Mouse (Mus musculus) midbrain, embryonic 11.5 days (tissue): ENCODE measurements at regions not wholly inside any gene's neighbourhood (a gene's known extent, or its start where the extent isn't known, plus 50 kb on each side); places are given as distances from the start of the nearest gene placed in this dataset.
"Not testable (repeated sequence)": the region's sequence is repeated elsewhere in the genome, so short reads cannot be mapped to it uniquely, and the experiment has no call there.

Experiments
- ATAC-seq: fragments of 200-750 bp; cut with Nextera tagmentation; 2 replicates; pipeline ENCODE4 v1.8.0; 2017; ENCODE audit warnings: moderate TSS enrichment, moderate library complexity; ENCODE audit not compliant: low FRiP score
- DNase-seq: peaks from one replicate; pipeline ENCODE4 v3.0.0; 2015; ENCODE audit warnings: low spot score; ENCODE audit errors: missing footprints
- H3K27ac ChIP-seq: fragments of 300-500 bp; sonication (generic); 2 replicates; pipeline ENCODE4 v1.5.1; 2014; ENCODE audit warnings: low read depth, low read length
- H3K27me3 ChIP-seq: fragments of 300-500 bp; sonication (generic); 2 replicates; pipeline ENCODE4 v1.6.1; 2014; ENCODE audit warnings: mild to moderate bottlenecking, low read length, moderate library complexity, mixed read lengths; ENCODE audit not compliant: control insufficient read depth, insufficient read depth
- H3K36me3 ChIP-seq: fragments of 300-500 bp; sonication (generic); 2 replicates; pipeline ENCODE4 v1.6.1; 2014; ENCODE audit warnings: mild to moderate bottlenecking, low read length, moderate library complexity, mixed read lengths; ENCODE audit not compliant: control insufficient read depth, insufficient read depth
- H3K4me1 ChIP-seq: fragments of 300-500 bp; sonication (generic); 2 replicates; pipeline ENCODE4 v1.6.1; 2014; ENCODE audit warnings: low read length; ENCODE audit not compliant: control insufficient read depth, insufficient read depth
- H3K4me2 ChIP-seq: fragments of 300-500 bp; sonication (generic); 2 replicates; pipeline ENCODE4 v1.6.1; 2014; ENCODE audit warnings: mild to moderate bottlenecking, moderate library complexity
- H3K4me3 ChIP-seq: fragments of 300-500 bp; sonication (generic); 2 replicates; pipeline ENCODE4 v1.5.1; 2014; ENCODE audit warnings: low read depth, low read length
- H3K9ac ChIP-seq: fragments of 300-500 bp; sonication (generic); 2 replicates; pipeline ENCODE4 v1.6.1; 2014; ENCODE audit warnings: low read length
- H3K9me3 ChIP-seq: fragments of 300-500 bp; sonication (generic); 2 replicates; pipeline ENCODE4 v1.6.1; 2016; ENCODE audit warnings: low read length; ENCODE audit not compliant: control insufficient read depth
- WGBS: fragments of 180-500 bp; shearing (Covaris S2); extraction: QIAGEN DNeasy Blood & Tissue Kit; methylation state at CpG from one replicate; pipeline ENCODE4 v1.1.7; 2014; 5-methylcytosine and 5-hydroxymethylcytosine counted together

DNA sequence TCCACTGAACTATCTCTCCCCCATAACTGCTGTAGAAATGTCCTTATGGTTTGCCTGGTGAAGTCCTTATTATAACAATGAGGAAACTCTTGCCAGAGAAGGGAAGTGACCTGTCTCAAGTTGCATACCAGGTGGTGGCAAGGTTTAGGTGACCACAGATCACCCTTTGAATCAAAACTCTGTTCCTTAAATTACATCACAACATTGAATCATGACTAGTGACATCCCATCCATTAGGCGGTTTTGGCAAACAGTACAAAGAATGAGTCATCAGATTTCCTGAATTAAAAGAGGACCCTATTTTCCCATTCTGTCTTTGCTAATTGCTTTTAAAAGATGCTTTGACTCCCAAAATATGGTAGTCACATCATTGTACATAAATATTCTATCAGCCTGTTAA is 168.5 kb upstream of the Pgr start:
- no peaks in the 10 kb centered on the region for H3K9me3 ChIP-seq
- no peak overlapping the region for H3K9ac ChIP-seq
- H3K27me3 ChIP-seq, result no peaks in the 10 kb centered on the region
- 98% methylated on average over 1 of the region's 1 CpGs for WGBS
- H3K4me3 ChIP-seq, result no peak overlapping the region
- no peak overlapping the region for H3K27ac ChIP-seq
- no peaks in the 10 kb centered on the region for H3K4me1 ChIP-seq
- ATAC-seq, result no peak
- DNase-seq, result no peak
- no peak overlapping the region for H3K4me2 ChIP-seq
- H3K36me3 ChIP-seq, result no peaks in the 10 kb centered on the region

- Histone ChIP-seq H3K27me3 (no peaks in the 10 kb centered on the region), H3K9ac (no peak overlapping the region), H3K36me3 (no peaks in the 10 kb centered on the region), H3K4me3 (no peak overlapping the region), H3K9me3 (no peaks in the 10 kb centered on the region), H3K27ac (no peak overlapping the region), H3K4me1 (no peaks in the 10 kb centered on the region), H3K4me2 (no peak overlapping the region)
- ATAC-seq (peak; percentile 19; the same call in 1 of the 2 replicates), DNase-seq (no peak)
These were observed 166.1 kb upstream of the Pgr start for GRCm38 (mm10) chr9:8733485-8733884.

- no peak overlapping the region for H3K4me3 ChIP-seq
- H3K27me3 ChIP-seq, result no peaks in the 10 kb centered on the region
- no peak for DNase-seq
- WGBS, result 88% methylated on average over 1 of the region's 1 CpGs
- no peak for ATAC-seq
- no peaks in the 10 kb centered on the region for H3K9me3 ChIP-seq
- H3K4me2 ChIP-seq, result no peak overlapping the region
- H3K27ac ChIP-seq, result no peak overlapping the region
- no peaks in the 10 kb centered on the region for H3K36me3 ChIP-seq
- no peaks in the 10 kb centered on the region for H3K4me1 ChIP-seq
- no peak overlapping the region for H3K9ac ChIP-seq
These were observed 159.4 kb upstream of the Pgr start for GRCm38 (mm10) chr9:8740190-8740589.

DNA sequence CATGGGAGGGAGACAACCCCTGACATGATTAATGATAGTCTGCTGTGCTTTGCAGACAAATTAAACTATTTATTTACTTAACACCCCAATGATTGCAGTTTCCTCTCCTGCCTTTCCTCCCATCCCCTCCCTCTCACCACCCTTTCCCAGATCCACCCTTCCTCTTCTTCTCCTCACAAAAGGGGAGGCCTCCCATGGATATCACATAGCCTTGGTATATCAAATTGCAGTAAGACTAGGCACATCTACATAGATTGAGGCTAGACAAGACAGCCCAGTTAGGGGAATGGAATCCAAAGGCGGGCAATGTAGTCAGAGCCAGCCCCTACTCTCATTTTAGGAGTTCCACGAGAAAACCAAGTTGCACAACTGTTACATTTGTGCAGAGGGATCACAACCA is 149.8 kb upstream of the Pgr start:
- no peak overlapping the region for H3K4me3 ChIP-seq
- H3K9me3 ChIP-seq, result no peaks in the 10 kb centered on the region
- H3K4me2 ChIP-seq, result no peak overlapping the region
- H3K36me3 ChIP-seq, result no peaks in the 10 kb centered on the region
- H3K4me1 ChIP-seq, result no peaks in the 10 kb centered on the region
- H3K27me3 ChIP-seq, result no peaks in the 10 kb centered on the region
- no peak overlapping the region for H3K9ac ChIP-seq
- no peak for DNase-seq
- no peak for ATAC-seq
- WGBS, result 76% methylated on average over 2 of the region's 2 CpGs
- no peak overlapping the region for H3K27ac ChIP-seq

- H3K9me3 ChIP-seq, result no peaks in the 10 kb centered on the region
- no peaks in the 10 kb centered on the region for H3K36me3 ChIP-seq
- no peaks in the 10 kb centered on the region for H3K27me3 ChIP-seq
- H3K4me1 ChIP-seq, result no peaks in the 10 kb centered on the region
- no peak overlapping the region for H3K27ac ChIP-seq
- DNase-seq (no peak), ATAC-seq (no peak)
- no peak overlapping the region for H3K4me3 ChIP-seq
- 73% methylated on average over 1 of the region's 1 CpGs for WGBS
- no peak overlapping the region for H3K9ac ChIP-seq
- H3K4me2 ChIP-seq, result no peak overlapping the region
These were observed 138.8 kb upstream of the Pgr start for GRCm38 (mm10) chr9:8760876-8761275.

DNA sequence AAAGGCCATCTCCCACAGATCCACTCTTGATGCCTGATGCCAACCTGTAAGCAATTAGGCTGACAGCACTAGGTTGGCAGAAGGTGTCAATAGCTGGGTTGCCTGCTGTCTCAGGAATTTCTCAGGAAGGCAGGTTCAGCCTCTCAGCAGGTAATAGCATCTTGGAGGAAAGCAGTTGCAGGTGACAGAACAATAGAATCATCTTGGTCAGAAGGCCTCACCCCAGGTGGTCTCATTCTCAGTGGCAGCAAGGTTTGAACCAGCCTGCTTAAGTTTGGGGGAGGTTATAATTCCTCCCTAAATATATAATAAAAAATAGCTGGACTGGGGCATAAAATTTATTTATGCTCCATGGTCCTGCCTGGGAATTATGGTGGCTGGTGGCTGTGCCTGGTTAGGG is 130.2 kb upstream of the Pgr start:
- not testable (repeated sequence) for H3K27ac ChIP-seq, H3K27me3 ChIP-seq, H3K9me3 ChIP-seq, H3K4me1 ChIP-seq, H3K36me3 ChIP-seq, DNase-seq, H3K4me3 ChIP-seq, H3K9ac ChIP-seq, H3K4me2 ChIP-seq, ATAC-seq

GRCm38 (mm10) chr9:8769996-8770395 is 129.6 kb upstream of the Pgr start:
- no peak overlapping the region for H3K4me3 ChIP-seq
- H3K27ac ChIP-seq, result no peak overlapping the region
- H3K9me3 ChIP-seq, result no peaks in the 10 kb centered on the region
- no peaks in the 10 kb centered on the region for H3K4me1 ChIP-seq
- H3K36me3 ChIP-seq, result no peaks in the 10 kb centered on the region
- 40% methylated on average over 4 of the region's 4 CpGs for WGBS
- DNase-seq (no peak), ATAC-seq (no peak)
- H3K9ac ChIP-seq, result no peak overlapping the region
- H3K27me3 ChIP-seq, result no peaks in the 10 kb centered on the region
- H3K4me2 ChIP-seq, result no peak overlapping the region

GRCm38 (mm10) chr9:8781336-8781735 is 118.3 kb upstream of the Pgr start:
- 63% methylated on average over 3 of the region's 3 CpGs for WGBS
- not testable (repeated sequence) for ATAC-seq

GRCm38 (mm10) chr9:8814236-8814635 is 85.4 kb upstream of the Pgr start:
- 91% methylated on average over 4 of the region's 4 CpGs for WGBS
- H3K36me3 ChIP-seq, result no peaks in the 10 kb centered on the region
- no peak overlapping the region for H3K27ac ChIP-seq
- H3K4me3 ChIP-seq, result no peak overlapping the region
- H3K9me3 ChIP-seq, result no peaks in the 10 kb centered on the region
- no peak overlapping the region for H3K9ac ChIP-seq
- DNase-seq (no peak), ATAC-seq (no peak)
- no peaks in the 10 kb centered on the region for H3K27me3 ChIP-seq
- no peaks in the 10 kb centered on the region for H3K4me1 ChIP-seq
- no peak overlapping the region for H3K4me2 ChIP-seq

More at GRCm38 (mm10) chr9:8781336-8781735, 118.3 kb upstream of the Pgr start:
- not testable (repeated sequence) for H3K36me3 ChIP-seq, H3K27ac ChIP-seq, H3K4me1 ChIP-seq, H3K9ac ChIP-seq, H3K4me2 ChIP-seq, H3K9me3 ChIP-seq, H3K27me3 ChIP-seq, DNase-seq, H3K4me3 ChIP-seq
